Mouse (Mus musculus): Measurements from ENCODE around the gene Krt27.

DNA sequence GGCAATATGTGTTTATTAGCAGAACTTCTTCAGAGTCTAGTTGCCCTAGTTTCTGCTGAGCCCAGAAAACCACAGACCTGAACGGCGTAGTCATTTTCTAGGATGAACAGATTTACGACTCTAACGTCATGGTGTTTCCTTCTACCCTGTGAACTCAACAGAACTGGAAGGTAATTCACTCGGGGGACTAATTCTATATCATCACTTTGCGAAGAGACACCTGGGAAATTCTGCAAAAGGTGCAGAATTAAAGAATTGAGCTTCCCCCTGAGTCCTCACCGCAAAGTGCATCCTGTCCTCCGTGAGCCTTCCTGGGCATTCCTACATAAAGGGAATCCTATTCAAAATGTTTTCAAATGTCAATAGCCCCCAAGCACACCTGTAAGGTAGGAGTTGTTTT, 10.5 kb upstream of the Krt27 start:
- TF ChIP-seq CTCF (IDR thresholded peaks at IDR 0.05; ENCODE audit: extremely low read depth, insufficient read length, insufficient replicate concordance, low read depth, low read length) (no peak), POLR2A (IDR thresholded peaks at IDR 0.05; ENCODE audit: low read depth, low read length) (no peak)
